Mouse (Mus musculus) heart, postnatal 0 days (tissue): ENCODE results near the gene Serpina5. TPM values are rescaled to one million over a fixed set of nuclear protein-coding genes. Genes with fewer than 3 reads are reported as not detected.

Experiments used
- ATAC-seq: fragments of 200-750 bp; cut with Nextera tagmentation; 2 replicates; pipeline ENCODE4 v1.8.0; 2017; ENCODE audit warnings: low read depth, moderate number of reproducible peaks, moderate library complexity; ENCODE audit not compliant: insufficient read depth
- DNase-seq: peaks from one replicate; pipeline ENCODE4 v3.0.0-alpha.2; 2016; ENCODE audit warnings: low spot score
- H3K27ac ChIP-seq: fragments of 300-500 bp; sonication (generic); 2 replicates; pipeline ENCODE4 v1.5.1; 2014; ENCODE audit warnings: low read depth, mild to moderate bottlenecking
- H3K27me3 ChIP-seq: fragments of 300-500 bp; sonication (generic); 2 replicates; pipeline ENCODE4 v1.6.1; 2014; ENCODE audit warnings: low read length, mixed read lengths; ENCODE audit not compliant: control insufficient read depth, insufficient read depth
- H3K36me3 ChIP-seq: fragments of 300-500 bp; sonication (generic); replicated peaks from 2 replicates; pipeline ENCODE4 v1.6.1; 2014; ENCODE audit warnings: low read length, mixed read lengths; ENCODE audit not compliant: control insufficient read depth, insufficient read depth
- H3K4me1 ChIP-seq: fragments of 300-500 bp; sonication (generic); 2 replicates; pipeline ENCODE4 v1.6.1; 2014; ENCODE audit warnings: antibody characterized with exemption; ENCODE audit not compliant: control insufficient read depth, insufficient read depth
- H3K4me2 ChIP-seq: fragments of 300-500 bp; sonication (generic); 2 replicates; pipeline ENCODE4 v1.6.1; 2014; ENCODE audit warnings: low read depth, mild to moderate bottlenecking, low read length, moderate library complexity
- H3K4me3 ChIP-seq: fragments of 300-500 bp; sonication (generic); 2 replicates; pipeline ENCODE4 v1.5.1; 2014; ENCODE audit warnings: low read depth, low read length
- H3K9ac ChIP-seq: fragments of 300-500 bp; sonication (generic); replicated peaks from 2 replicates; pipeline ENCODE4 v1.6.1; 2014; ENCODE audit warnings: low read depth, low read length, mixed read lengths
- H3K9me3 ChIP-seq: fragments of 300-500 bp; sonication (generic); replicated peaks from 2 replicates; pipeline ENCODE4 v1.6.1; 2016; ENCODE audit warnings: low read length; ENCODE audit not compliant: control insufficient read depth
- CTCF ChIP-seq: IDR thresholded peaks from 2 replicates; pipeline ENCODE4 v1.5.1; 2016; ENCODE audit warnings: antibody characterized with exemption, control low read depth, low read depth
- EP300 ChIP-seq: IDR thresholded peaks from 2 replicates; pipeline ENCODE4 v1.6.1; 2016; ENCODE audit warnings: antibody characterized with exemption, low read depth
- whole genome bisulfite sequencing: fragments of 180-500 bp; shearing (Covaris S2); extraction: QIAGEN DNeasy Blood & Tissue Kit; methylation state at CpG from one replicate; pipeline ENCODE4 v1.1.7; 2014; 5-methylcytosine and 5-hydroxymethylcytosine counted together
- polyA plus RNA-seq: library from polyadenylated mRNA; unstranded; fragments of >200 nt; fragmentation: Nextera tagmentation; extraction: Ambion mirVana; gene quantifications from 2 replicates; pipeline ENCODE4 v1.2.1, GENCODE M21; 2015
- total RNA-seq: library from RNA; depleted of rRNA; stranded (reverse); fragments of >200 nt; gene quantifications from 2 replicates; pipeline ENCODE4 v1.2.3, GENCODE M21; 2014; ENCODE audit warnings: low replicate concordance

Gene Serpina5
- total and polyA plus RNA-seq, 2 experiments from 2014 or later: not detected

- 14% methylated on average over 1 of the region's 1 CpGs for WGBS
- H3K9me3 ChIP-seq: no peaks in the 10 kb centered on the region
- no peak overlapping the region for H3K27ac ChIP-seq
- no peaks in the 10 kb centered on the region for H3K36me3 ChIP-seq
- TF ChIP-seq EP300 (no peak), CTCF (no peak)
- DNase-seq: no peak
- no peaks in the 10 kb centered on the region for H3K27me3 ChIP-seq
- H3K4me2 ChIP-seq: no peak overlapping the region
- no peaks in the 10 kb centered on the region for H3K4me1 ChIP-seq
- no peak overlapping the region for H3K9ac ChIP-seq
- no peak overlapping the region for H3K4me3 ChIP-seq
- ATAC-seq: no peak
Measured at GRCm38 (mm10) chr12:104071708-104072107, 29.2 kb upstream of the Serpina5 start.

- H3K4me3 ChIP-seq: no peak overlapping the region
- no peak overlapping the region for H3K27ac ChIP-seq
- no peaks in the 10 kb centered on the region for H3K36me3 ChIP-seq
- no peak overlapping the region for H3K9ac ChIP-seq
- WGBS: 64% methylated on average over 5 of the region's 5 CpGs
- no peak overlapping the region for H3K4me2 ChIP-seq
- TF ChIP-seq EP300 (no peak), CTCF (no peak)
- H3K9me3 ChIP-seq: no peaks in the 10 kb centered on the region
- no peak for DNase-seq
- H3K4me1 ChIP-seq: no peaks in the 10 kb centered on the region
- ATAC-seq: no peak
- H3K27me3 ChIP-seq: no peaks in the 10 kb centered on the region
Measured at GRCm38 (mm10) chr12:104072286-104072685, 28.6 kb upstream of the Serpina5 start.

GRCm38 (mm10) chr12:104090119-104090518, 10.8 kb upstream of the Serpina5 start:
- Histone ChIP-seq H3K4me1 (no peaks in the 10 kb centered on the region), H3K9ac (no peak overlapping the region), H3K27me3 (no peaks in the 10 kb centered on the region), H3K36me3 (no peaks in the 10 kb centered on the region), H3K4me2 (no peak overlapping the region), H3K27ac (no peak overlapping the region), H3K9me3 (0 out of 2 replicates have a peak, but pooled peaks cover 5% of the 10 kb centered on the region), H3K4me3 (no peak overlapping the region)
- DNase-seq (no peak), ATAC-seq (no peak)
- no peak for TF ChIP-seq CTCF
- TF ChIP-seq EP300: no peak
- WGBS: 56% methylated on average over 2 of the region's 2 CpGs

GRCm38 (mm10) chr12:104091303-104091702, 9.6 kb upstream of the Serpina5 start:
- H3K27ac ChIP-seq: no peak overlapping the region
- H3K4me3 ChIP-seq: no peak overlapping the region
- WGBS: 63% methylated on average over 1 of the region's 1 CpGs
- no peaks in the 10 kb centered on the region for H3K27me3 ChIP-seq
- ATAC-seq: no peak
- H3K9me3 ChIP-seq: 0 out of 2 replicates have a peak, but pooled peaks cover 5% of the 10 kb centered on the region
- H3K4me1 ChIP-seq: no peaks in the 10 kb centered on the region
- no peak for DNase-seq
- no peak for TF ChIP-seq CTCF
- TF ChIP-seq EP300: no peak
- H3K9ac ChIP-seq: no peak overlapping the region
- H3K36me3 ChIP-seq: no peaks in the 10 kb centered on the region
- no peak overlapping the region for H3K4me2 ChIP-seq

GRCm38 (mm10) chr12:104105847-104106246, 4.9 kb downstream of the Serpina5 start:
- Histone ChIP-seq H3K36me3 (no peaks in the 10 kb centered on the region), H3K4me2 (no peak overlapping the region), H3K9me3 (no peaks in the 10 kb centered on the region), H3K4me1 (no peaks in the 10 kb centered on the region), H3K9ac (no peak overlapping the region), H3K4me3 (no peak overlapping the region), H3K27me3 (no peaks in the 10 kb centered on the region), H3K27ac (no peak overlapping the region)
- no peak for DNase-seq
- TF ChIP-seq EP300 (no peak), CTCF (no peak)
- no peak for ATAC-seq

GRCm38 (mm10) chr12:104106919-104107318, 6.0 kb downstream of the Serpina5 start:
- no peaks in the 10 kb centered on the region for H3K9me3 ChIP-seq
- H3K4me1 ChIP-seq: no peaks in the 10 kb centered on the region
- TF ChIP-seq CTCF (no peak), EP300 (no peak)
- no peaks in the 10 kb centered on the region for H3K36me3 ChIP-seq
- H3K4me3 ChIP-seq: no peak overlapping the region
- DNase-seq (no peak), ATAC-seq (no peak)
- H3K4me2 ChIP-seq: no peak overlapping the region
- H3K9ac ChIP-seq: no peak overlapping the region
- no peak overlapping the region for H3K27ac ChIP-seq
- no peaks in the 10 kb centered on the region for H3K27me3 ChIP-seq
